Mouse (Mus musculus): ENCODE results near the gene Trp53tg5.

The Trp53tg5 gene

DNA sequence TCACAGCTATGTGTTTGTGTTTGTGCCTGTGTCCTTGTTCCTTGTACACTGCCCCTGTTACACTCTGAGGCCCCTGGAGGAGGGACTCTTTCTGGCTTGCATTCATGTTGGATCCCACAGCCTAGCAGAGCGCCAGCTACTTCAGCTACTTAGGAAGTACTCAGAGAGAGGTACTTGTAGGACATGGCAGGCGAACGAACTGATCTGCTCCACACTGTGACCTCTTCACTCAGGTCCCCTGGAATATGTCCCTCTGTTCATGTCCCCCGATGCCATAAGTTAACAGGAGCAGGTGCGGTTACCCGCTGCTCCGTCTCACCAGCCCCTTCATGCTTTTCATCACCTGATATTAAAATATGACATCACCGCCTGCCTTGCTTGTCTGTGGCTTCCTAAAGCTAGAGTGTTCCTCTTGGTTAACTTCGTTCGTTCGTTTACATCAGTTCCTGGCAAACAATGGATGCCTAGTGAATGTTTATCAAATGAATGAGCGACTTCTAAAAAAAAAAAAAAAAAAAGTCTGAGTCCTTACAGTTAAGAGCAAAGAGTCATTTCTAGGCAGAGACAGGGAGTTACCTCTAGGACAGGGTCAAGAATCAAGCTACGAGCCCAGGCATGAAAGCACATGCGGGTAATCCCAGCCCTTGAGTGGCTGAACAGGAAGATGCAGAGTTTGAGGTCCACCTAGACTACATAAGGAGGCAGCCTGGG is 20.3 kb downstream of the Trp53tg5 start:
- no peak for ATAC-seq (ENCODE audit: insufficient number of reproducible peaks, low FRiP score, low TSS enrichment)

DNA sequence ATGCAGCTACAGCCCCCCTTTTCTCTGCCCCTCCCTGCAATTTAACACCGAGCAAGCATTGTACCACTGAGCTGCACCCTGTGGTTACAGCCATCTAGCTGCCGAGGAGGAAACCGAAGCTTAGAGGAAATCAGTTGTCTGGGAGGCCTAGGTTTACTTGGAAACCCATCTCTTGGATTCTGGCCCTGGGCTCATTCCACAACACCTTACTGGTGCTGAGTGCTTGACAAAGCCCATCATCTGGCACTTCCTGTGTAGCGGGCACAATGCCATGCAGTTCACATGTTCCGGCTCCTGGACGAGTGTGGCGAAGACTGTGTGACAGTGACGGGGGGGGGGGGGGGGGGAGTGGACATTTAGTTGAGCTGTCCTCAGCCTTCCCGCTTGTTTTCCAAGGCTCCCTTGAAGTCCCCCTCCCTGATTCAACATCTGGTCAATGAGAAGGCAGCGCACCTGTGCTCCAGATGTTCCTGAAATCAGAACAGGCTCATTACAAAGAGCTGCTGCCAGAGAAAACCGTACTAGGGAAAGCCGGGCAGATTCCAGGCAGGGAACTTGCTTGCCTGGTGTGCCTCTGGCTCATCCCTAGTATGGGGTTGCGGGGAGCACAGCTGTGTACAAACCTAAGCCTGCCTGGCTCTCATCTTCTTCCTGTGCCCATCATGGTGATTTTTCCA is 21.4 kb downstream of the Trp53tg5 start:
- no peak for ATAC-seq (ENCODE audit: insufficient number of reproducible peaks, low FRiP score, low TSS enrichment)

DNA sequence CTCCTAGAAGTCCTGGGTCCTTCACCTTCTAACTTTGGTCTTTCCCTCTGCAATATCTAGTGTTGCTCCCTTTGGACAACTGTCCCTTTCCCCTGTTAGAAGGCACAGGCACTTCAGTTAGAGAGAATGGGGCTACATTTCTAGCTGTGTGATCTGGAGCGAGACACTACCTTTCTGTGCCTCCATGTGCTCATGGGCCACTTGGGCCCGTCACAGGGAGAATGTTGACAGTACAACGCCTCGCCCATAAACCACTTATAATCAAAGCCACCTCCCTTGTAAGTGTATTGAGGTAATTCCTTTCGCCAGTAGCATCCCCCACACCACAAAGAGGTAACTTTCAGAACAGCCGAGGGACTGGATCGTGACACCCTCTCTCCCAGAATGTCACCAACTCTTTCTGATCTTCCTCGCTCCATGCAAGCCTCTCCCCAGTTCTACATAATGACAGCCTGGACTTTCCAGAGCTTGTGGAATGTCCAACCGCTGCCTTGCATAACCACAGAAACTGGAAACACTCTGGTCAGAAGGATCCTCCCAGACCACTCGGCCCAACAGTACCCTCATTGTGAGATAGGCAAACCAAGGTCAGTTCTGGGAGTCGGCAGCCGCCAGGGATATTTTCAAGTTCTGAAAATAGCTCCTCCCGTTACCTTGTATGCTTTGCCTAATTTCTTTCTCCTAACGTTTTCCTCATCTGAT is 24.0 kb downstream of the Trp53tg5 start:
- ATAC-seq (ENCODE audit: insufficient number of reproducible peaks, low FRiP score, low TSS enrichment) = no peak

DNA sequence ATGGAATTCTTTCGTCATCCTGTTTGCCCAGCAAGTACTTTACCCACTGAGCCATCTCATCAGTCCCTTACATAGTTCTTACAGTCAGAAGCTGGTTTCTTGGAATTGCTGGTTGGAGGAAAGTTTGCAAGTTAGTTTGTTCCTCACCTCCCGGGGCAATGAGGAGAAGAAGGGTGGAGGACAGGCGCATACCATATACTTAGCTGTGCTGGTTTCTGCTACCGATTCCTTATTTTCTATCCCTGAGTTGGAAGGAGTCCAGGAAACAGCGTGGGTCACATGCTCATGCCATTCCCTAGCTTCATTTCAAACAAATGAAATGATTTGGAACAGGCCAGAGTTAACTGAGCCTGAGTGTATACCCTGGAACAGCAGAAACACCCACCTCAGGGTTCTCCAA is 24.6 kb downstream of the Trp53tg5 start:
- no peak for ATAC-seq (ENCODE audit: insufficient number of reproducible peaks, low FRiP score, low TSS enrichment)

DNA sequence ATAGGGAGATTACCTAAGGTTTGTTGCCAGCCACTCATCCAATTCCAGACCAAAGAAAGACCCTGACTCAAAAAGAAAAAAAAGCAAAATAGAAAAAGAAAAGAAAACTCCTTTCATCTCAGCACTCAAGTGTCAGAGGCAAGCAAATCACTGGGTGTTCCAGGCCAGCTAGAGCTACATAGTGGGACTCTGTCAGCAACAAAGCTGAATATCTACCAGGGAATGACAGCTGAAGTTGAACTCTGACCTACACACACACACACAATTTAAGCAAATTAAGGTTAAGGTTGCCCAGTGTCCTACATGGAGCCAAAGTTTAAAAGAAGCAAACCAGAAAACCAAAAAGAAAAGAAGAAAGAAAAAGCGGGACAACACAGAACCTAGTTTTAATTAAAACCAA is 25.4 kb downstream of the Trp53tg5 start:
- ATAC-seq (ENCODE audit: insufficient number of reproducible peaks, low FRiP score, low TSS enrichment) = no peak

DNA sequence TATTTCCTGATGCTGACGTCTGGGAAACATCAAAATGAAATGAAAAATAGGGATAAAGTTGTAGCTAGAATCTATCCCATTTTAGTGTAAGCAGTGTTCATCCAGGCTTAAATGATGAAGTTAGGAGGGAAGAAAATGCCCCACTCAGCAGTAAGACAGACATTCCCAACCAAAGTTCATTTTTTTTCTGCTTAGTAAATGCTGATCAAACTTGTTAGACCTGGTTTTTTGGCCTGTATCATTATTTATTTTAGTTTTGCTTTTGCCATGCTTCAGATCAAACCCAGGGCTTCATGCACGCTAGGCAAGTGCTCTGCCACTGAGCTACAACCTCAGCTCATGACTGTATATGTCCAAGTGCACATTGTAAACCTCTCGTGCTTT is 27.4 kb downstream of the Trp53tg5 start:
- no peak for ATAC-seq (ENCODE audit: insufficient number of reproducible peaks, low FRiP score, low TSS enrichment)

DNA sequence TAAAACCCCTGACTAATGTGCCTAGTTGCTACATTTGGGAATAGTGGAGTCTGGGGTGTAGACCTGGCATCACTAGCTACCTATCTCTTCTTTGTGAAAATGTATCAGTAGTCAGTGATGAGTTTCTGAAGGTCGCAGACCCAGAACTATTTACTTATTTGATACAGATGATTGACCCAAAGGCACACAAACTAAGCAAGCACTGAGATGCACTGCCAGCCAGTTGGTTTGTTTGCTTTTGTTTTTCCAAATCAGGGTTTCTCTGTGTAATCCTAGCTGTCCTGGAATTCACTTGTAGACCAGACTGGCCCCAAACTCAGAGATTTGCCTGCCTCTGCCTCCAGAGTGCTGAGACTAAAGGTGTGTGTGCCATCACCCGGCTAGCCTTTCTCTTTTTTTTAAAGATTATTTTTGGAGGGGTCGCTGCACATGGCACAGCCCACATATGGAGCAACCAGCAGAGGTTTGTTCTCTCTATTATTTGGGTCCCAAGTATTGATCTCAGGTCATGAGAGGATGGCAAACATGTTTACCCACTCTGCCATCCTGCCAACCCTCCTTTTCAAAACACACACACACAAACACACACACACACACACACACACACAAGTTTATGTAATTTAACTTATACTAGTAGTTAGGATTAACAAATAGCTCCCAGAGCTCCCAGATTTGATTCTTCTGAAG is 28.0 kb downstream of the Trp53tg5 start:
- no peak for ATAC-seq (ENCODE audit: insufficient number of reproducible peaks, low FRiP score, low TSS enrichment)

DNA sequence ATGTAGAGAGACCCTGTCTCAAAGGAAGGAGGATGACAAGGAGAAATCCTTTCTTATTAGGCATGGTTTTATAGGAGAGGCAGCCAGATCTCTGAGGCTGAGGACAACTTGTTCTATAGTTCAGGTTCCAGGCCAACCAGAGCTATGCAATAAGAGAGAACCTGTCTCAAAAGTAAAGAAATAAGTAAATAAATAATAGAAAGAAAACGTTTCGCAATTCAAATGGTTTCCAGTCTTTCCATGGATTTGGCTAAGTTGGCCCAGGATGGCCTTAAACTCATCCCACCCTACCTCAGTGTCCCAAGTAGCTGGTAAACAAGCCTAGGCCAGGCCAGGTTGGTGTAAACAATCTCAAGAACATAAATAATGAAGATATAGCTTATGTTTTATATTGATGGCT is 28.8 kb downstream of the Trp53tg5 start:
- no peak for ATAC-seq (ENCODE audit: insufficient number of reproducible peaks, low FRiP score, low TSS enrichment)

DNA sequence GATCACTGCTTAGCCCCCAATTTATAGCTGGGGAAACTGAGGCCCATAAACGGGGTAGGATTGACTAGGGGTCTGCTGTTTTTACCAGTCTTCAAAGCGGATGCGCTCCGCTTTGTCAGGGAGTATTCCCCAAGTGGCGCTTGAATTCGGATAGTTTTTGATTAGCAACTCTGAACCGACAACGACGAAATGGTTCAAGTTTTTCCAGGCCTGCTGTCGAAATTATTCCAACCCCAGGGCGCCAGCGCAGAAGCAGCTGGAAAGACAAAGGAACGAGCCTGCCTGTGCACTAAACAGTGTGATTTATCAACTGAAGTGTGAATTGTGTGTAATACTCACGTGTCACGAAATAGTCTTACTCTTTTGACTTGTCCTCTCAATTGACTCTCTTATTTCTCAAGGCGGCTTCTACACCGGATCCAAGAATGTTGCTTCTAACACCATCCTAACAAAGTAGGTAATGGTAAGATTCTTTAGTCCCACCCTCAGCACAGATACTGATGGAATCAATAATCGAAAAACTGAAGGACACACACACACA is 30.0 kb downstream of the Trp53tg5 start, which contains the start of gene Sdc4:
Sdc4 (minus strand) TSS at position 428 of the 541 bp plus-strand sequence.
- ATAC-seq (ENCODE audit: insufficient number of reproducible peaks, low FRiP score, low TSS enrichment) = no peak

DNA sequence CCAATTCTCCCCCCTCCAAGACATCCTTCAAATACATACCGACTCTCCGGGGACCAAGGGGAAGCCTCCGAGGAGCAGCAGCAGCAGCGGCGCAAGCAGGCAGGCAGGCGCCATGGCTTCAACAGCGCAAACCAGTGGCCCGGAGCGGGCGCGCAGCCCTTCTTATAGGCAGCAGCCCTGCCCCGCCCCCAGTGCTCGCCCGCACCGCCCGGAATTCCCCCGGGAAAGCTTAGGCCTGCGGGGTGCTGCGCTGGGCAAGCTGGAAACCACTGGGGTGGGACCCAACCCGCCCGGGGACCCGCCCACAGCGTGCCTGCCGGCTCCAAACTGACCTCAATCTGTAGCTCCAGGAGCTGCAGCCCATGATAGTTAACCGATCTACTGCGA is 30.5 kb downstream of the Trp53tg5 start:
- peak; percentile 45; the same call in 1 of the 2 replicates for ATAC-seq (ENCODE audit: insufficient number of reproducible peaks, low FRiP score, low TSS enrichment)

DNA sequence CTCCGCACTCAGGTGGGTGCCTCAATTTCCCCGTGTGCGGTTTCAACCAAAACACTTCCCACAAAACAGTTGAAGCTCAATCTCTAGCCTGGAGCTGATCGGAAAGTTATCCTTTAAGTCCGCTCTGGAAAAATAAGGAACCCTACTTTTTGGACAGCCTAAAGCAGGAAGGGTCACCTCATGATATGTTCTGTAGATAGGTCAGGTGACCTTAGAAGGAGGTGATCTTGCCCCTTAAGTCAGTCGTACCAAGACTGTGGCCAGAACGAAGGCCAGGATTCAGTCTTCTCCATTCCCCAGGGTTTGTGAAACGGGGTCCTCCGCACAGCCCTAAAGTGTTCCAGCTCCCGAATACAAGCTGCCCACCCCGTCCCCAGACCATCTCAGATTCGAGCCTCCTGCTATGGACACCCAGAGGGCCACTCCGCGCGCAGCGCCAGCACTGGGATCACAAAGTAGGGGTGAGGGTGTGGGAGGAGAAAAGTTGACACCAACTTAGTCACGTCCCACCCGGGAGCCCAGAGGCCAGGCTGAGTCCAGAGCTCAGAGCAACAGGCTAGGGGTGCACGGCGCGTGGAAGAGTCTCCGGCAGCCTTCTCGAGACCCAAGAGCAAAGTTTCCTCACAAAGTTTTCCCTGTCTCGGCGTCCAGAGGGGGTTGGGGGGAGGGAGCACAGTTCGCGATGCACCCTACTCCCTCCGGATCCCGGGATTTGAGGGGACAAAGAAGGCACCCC is 31.0 kb downstream of the Trp53tg5 start:
- no peak for ATAC-seq (ENCODE audit: insufficient number of reproducible peaks, low FRiP score, low TSS enrichment)

DNA sequence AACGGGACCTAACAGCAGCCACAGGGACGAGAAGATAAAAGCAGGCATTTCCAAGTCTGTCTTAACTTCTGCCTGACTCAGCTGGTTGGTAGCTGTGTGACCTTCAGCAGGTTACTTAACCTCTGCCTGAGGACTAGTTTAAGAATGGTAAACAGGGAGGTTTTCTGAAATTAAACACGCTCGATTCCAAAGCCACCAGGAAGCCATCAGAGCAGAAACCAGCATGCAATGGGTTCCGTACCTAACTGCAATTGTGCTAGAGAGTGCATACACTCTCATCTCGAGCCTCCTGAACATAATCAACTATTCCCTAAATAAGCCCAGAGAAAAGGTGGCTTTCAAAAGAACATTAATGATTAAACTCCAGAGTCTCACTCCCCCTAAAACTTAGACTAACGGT is 31.8 kb downstream of the Trp53tg5 start:
- ATAC-seq (ENCODE audit: insufficient number of reproducible peaks, low FRiP score, low TSS enrichment) = no peak

DNA sequence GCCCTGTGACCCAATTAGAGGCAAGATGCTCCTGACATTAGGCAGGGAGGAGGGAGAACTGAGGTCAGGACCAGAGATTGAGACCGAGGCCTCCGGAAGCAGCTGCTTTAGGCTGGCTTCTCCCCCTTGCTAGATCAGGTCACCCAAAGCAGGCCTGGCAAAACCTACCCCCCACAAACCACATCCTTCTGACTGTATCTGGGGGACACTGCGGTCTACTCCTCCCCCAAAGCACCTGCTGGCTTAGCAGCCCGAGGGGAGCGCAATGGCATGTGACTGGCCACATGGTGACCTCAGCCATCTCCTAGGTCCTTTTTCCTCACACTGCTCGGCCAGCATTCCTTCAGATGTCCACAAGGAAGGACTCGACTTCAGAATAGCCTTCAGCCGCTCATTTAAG is 32.4 kb downstream of the Trp53tg5 start:
- ATAC-seq (ENCODE audit: insufficient number of reproducible peaks, low FRiP score, low TSS enrichment) = no peak

DNA sequence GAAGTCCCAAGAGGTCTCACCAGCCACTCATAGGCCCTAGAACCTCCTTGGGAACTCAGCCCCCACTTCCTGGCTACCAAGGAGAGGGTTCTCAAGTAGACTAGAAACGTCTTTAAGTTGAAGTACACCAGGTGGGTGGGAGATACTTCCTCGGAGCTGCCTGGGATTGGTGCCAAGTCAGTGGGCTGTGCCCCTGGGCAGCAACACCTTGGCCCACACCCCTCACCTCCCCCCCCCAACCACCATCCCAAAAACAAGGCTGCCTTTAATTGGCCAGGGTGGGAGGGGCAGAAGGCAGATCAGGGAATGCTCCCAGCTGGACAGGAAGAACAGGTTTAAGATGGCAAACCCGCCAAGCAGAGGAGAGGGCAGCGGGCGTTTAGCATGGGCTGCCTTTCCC is 33.2 kb downstream of the Trp53tg5 start:
- no peak for ATAC-seq (ENCODE audit: insufficient number of reproducible peaks, low FRiP score, low TSS enrichment)

DNA sequence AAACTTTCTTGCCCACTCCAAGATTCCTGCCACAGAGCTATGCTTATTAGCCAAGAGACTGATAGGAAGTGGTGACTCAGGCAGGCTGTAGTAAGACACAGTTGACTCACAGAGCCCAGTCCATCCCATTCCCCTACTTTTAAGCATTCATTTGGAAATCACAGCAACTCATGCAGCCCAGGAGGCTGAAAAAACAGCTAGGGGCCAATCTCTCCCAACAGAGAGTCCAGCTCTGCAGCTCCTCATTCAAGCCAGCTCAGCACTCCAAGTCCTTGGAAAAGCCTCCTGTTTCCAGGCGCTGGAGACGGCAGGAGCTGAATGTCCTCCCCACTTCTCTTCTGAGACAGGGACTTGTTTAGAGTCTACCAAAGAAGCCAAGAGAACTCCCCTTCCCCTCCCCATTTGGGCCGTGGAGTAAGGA is 34.5 kb downstream of the Trp53tg5 start:
- no peak for ATAC-seq (ENCODE audit: insufficient number of reproducible peaks, low FRiP score, low TSS enrichment)

DNA sequence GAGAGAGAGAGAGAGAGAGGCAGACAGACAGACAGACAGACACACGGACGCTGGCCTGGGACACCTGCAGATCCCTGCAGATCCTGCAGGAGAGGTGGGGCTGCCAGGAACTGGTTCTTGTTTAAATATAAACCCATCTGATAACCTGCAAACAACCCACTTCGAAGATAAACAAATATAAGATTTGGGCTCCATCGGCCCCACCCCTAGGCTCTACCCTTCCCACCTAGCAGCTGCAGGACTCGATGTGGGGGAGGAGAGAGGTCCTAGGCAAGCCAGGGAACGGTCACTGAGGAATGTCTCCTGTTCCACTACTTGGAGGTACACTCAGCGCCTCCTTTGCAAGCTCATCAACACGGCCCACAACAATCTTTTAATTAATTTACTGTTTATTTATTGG is 35.3 kb downstream of the Trp53tg5 start:
- ATAC-seq (ENCODE audit: insufficient number of reproducible peaks, low FRiP score, low TSS enrichment) = no peak

DNA sequence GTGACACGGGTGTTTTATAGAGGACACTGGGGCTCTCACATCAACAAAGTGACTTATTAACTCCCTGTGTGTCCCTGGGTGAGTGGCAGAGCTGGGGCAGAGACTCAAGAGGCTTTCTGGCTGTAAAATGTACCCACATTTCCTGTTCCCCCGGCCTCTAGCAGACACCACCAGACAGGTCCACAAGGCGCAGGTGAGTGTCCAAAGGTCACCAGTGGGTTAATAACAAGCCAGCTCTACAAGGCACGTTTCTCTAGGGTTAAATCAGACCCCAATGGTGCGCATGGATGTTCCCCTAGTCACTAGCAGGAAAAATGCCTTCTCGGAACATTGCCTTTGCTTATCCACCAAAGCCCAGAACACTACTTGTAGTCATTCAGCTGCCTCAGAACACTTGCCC is 35.8 kb downstream of the Trp53tg5 start:
- no peak for ATAC-seq (ENCODE audit: insufficient number of reproducible peaks, low FRiP score, low TSS enrichment)

DNA sequence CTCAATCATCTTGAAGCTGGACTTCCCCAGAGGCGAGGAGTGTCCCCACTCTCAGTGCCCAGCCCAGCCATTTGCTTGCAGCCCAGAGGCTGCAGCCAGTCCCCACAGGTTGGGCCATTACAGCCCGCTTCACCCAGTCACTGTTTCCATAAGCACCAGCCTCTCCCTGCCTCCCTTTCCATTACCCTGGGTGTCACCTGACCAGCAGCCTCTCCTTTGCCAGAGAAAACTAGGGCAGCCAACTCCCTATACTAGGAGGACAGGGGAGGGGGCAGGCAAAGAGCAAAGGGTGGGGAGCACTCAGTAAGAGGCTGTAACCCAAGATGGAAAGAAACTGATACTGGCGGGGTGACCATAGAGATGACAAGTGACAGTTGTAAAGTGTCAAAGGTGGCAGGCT is 36.6 kb downstream of the Trp53tg5 start:
- ATAC-seq (ENCODE audit: insufficient number of reproducible peaks, low FRiP score, low TSS enrichment) = 0 out of 2 replicates have a peak, but pooled peaks have one; percentile 43

DNA sequence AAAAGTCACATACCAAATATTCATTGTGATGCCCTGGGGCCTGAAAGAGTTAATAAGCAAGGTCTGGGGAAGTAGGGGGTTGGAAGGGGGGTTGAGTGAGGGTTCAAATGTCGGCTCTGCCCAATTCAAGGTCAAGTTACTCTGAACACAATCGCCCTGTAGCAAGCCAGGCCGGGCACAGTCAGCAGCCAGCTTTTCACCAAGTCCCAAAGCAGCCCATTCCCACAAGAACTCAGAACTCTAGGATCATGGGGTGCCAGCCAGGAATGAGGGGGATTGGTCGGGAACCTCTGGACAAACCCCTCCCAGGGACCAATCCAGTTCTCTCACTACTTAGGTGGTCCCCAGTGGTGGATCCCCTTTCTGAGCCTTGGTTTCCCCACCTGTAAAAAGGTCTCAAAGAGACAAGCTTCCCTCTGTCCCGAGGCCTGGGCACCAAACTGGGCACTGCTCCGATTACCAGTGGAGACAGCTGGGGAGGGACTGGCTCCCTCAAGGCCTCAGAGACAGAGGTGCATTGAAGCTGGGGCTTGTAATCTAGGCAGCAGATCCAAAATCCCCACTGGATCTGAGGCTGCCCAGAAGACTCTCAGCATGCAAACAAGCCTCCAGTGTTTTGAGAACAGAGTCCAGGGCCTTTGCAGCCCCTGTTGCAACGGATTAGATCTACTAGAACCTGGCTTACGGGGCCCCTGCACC is 37.2 kb downstream of the Trp53tg5 start:
- no peak for ATAC-seq (ENCODE audit: insufficient number of reproducible peaks, low FRiP score, low TSS enrichment)
